Mouse (Mus musculus) retina, postnatal 1 day (tissue): ENCODE measurements at regions not wholly inside any gene's neighbourhood (a gene's known extent, or its start where the extent isn't known, plus 50 kb on each side); places are given as distances from the start of the nearest gene placed in this dataset.

Experiments used
- DNase-seq: peaks from one replicate; pipeline ENCODE4 v3.0.0-alpha.2; 2012

DNA sequence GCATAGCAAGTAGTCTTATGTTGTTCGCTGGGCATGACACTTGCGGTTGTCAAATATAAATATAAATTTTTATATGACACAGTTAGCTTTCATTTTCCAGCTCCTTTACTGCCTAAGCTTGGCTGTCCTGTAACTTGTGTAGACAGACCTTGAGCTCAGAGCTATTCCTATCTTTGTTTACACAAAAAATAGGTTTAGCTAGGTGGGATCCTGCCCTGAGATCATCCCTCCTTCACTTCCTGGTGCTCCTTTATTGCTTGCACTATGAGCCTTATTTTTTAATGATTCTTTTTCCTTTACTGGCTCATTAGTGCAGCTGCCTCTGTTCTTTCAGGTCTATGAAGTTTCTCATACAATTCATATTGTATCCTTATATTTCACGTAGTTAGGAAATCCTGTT lies 375.6 kb upstream of the Tfap2d start:
- no peak for DNase-seq

DNA sequence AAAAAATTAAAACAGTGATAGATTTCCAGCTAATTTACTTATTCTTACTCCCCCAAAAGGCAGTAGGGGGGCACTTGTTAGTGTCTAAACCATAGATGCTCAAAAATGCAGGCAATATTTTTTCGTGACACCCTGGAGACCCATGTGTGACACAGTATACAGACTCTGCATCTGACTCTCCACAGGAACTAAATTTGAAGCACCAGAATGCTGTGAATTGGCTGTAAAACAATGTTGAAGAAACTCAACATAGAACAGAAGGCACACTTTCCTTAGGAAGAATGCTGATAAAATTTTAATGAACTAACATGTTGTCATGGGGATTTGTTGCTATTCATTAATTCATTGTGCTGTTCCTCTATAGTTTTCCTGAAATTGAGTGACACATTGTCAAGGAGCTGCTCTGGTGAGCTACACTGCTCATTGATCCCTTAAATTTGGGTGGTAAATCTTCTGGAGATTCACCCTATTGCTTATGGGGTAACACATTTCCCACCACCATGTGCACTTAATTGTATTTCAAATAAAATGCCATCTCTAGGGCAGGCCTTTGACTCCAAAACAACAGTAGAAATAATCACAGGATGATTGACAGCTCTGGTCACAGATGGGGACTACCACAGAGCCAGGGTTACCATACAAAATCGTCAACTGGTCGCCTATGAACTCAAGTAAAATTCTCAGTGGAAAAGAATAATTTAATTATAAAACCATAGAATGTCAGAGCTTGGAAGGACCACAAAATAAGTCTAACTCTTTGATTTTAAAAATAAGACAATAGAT lies 344.3 kb upstream of the Tfap2d start:
- peak; percentile 4 for DNase-seq

DNA sequence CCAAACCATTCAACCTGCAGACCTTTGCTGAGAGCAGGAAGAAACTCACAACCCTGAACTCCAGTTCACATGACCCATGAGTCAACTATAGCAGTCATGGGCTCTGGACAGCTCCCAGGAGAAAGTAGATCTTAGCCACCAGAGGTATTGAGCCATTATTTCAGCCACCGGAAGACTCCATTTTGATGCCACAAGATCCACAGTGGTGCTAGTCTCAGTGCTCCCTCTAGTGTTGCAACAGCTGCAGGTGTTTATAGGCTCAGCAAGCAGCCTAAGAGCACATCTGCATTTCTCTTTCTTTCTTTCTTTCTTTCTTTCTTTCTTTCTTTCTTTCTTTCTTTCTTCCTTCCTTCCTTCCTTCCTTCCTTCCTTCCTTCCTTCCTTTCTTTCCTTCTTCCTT lies 309.2 kb upstream of the Tfap2d start:
- peak; percentile 1 for DNase-seq
